Mouse (Mus musculus) urinary bladder, postnatal 0 days (tissue): ENCODE results near the gene Pidd1. TPM values are rescaled to one million over a fixed set of nuclear protein-coding genes. Genes with fewer than 3 reads are reported as not detected.

ENCODE experiments used
- polyA plus RNA-seq: library from polyadenylated mRNA; unstranded; fragments of >200 nt; fragmentation: Nextera tagmentation; extraction: Ambion mirVana; gene quantifications from 2 replicates; pipeline ENCODE4 v1.2.1, GENCODE M21; 2015

Gene Pidd1
- polyA plus RNA-seq = 2.6 and 3.3 TPM in 2 replicates

GRCm38 (mm10) chr7:141443828-141444237 is at the start of gene Pidd1:
Gene Pidd1, minus strand, starts transcription at chr7:141444025.

DNA sequence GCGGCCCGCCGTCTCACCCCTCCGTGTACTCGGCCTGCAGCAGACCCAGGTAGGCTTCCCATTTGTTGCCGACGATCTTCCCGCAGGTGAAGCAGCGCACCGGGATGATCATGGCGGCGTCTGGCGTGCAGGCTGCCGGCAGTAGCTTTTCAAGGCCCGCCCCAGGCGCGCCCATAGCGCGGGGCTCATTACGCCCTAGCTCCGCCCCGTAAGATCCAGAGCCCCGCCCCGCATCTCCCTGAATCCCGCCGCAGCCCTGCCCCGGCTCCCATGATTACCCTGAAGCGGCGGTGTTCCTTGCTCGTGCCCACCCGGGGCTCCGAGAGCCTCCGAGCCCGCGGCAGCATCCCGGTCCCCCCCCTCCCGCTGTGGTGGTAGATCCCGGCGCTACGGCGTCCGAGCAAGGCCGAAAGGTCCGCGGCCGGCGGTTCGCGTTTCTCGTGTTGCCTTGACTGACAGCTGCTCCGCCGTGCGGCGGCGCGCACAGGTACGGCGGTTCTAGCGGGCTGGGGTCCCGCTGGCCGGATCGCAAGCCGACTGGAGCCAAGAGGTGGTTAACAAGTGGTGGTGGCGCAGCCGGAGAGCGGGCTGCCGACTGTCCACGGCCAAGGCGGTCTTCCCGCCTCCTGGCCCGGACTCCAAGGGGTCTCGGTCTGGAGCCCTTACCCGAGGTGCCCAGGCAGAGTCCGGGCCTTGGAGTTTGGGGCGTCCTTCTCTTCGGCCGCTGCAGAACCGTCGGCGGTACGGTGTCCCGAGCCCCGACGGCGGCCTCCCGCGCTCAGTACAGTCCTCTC is 31.4 kb upstream of the Pidd1 start, which contains the start of the genes Polr2l and Tspan4:
TSS of gene Polr2l (minus strand) at position 122 of the 794 bp plus-strand sequence.
TSS of gene Tspan4 (plus strand) at position 230 of the 794 bp plus-strand sequence.

GRCm38 (mm10) chr7:141467230-141468030 is 23.6 kb upstream of the Pidd1 start, which contains the start of gene Cd151:
Gene Cd151, plus strand, starts transcription at chr7:141467392.

GRCm38 (mm10) chr7:141460391-141461113 is 16.7 kb upstream of the Pidd1 start, which contains the start of gene Cracr2b:
Gene Cracr2b, plus strand, starts transcription at chr7:141461094.

GRCm38 (mm10) chr7:141454967-141455551 is 11.2 kb upstream of the Pidd1 start, which contains the start of gene Pnpla2:
Gene Pnpla2, plus strand, starts transcription at chr7:141455198.

DNA sequence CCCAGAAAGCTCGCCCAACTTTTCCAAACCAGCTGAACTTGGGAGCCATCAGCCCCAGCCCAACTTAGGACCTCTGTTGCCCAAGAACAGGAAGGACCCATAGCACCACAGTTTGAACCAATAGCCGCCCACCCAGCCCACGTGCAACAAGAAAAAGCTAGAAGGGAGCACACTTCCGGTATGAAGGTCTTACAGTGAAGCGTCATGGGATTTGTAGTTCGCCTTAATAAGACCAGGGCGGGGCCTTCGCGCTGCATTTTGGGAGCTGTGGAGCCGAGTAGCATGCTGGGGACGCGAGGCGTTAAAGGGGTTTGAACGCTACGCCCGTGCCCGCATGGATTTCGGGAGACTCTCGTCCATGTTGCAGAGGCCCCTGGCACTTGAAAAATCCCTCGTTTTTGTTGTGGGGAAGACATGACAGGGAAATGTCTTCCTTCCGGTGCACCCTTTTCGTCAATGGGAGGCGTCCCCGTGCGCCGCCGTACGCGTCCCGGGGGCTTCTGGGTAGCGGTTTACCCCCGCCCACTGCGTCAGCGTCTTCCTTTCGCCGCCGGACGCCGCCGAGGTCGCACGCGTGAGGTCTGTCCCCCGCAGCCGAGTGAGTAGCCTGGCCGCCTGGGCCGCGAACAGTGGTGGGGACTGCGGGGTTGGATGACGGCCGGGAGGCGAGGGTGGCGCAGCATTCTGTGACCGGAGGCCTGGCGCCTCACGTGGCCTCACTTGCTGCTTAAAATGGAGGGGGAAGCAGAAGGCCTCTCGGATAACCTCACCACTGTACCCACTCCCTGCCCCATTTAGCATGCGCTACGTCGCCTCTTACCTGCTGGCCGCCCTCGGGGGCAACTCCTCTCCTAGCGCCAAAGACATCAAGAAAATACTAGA is 3.5 kb upstream of the Pidd1 start, which contains the start of gene Rplp2:
TSS of gene Rplp2 (plus strand) at position 261 of the 882 bp plus-strand sequence.

GRCm38 (mm10) chr7:141437178-141438120 is 6.4 kb downstream of the Pidd1 start, which contains the start of gene Slc25a22:
Gene Slc25a22, minus strand, starts transcription at chr7:141437892.

DNA sequence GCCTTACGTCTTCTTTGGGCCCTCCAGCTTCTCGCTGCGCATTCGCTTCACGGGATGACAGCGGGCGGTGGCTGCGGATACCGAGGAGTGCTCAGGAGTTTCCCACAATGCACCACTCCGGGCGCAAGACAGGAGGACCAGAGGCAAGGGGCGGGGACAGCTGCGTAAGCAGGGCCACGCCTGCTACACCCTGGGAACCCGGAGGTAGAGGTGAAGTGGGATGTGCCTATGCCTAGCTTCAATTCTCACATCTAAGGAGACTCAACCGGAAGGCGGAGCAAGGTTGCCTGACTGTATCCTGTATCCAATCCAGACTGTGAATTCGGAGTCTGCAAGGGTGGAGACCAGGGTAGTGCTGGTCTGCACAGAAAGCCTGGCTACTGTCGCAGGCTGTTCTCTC is 14.5 kb downstream of the Pidd1 start, which contains the start of gene Cend1:
TSS of gene Cend1 (minus strand) at position 182 of the 400 bp plus-strand sequence.

DNA sequence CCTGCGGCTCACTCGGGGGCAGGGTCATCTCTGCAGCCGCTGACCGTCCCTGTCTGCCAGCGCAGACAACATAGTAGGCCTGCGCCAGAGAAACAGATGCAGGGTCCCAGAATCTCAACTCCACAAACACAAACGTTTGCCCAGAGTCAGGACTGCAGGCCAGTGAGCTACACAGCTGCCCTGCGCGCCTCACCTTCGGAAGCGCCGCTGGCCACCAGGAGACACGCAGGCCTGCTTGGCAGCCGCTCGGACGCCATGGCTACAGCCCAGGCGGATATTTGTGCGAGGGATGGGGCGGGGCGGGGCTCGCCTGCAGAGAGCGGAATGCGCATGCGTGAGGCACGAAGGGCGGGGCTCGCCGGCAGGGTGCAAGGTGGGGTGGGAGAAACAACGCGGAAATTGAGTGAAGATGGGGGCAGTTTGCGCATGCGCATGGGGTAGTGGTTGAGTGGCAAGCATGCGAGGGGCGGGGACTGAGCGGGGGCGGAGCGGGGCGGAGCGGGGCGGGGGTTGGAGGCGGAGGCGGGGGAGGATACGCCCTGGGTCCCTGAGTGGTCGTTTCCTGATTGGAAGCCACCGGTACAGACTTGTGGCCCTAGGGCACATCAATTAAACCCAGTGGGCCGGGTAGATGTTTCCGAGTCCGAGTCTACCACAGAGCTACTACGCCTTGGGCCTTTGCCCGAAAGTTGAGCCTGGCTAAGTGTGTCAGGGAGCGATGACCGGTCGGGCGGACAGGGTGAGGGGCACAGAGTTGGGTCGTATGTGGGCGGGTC is 29.8 kb downstream of the Pidd1 start, which contains the start of gene Gatd1:
TSS of gene Gatd1 (minus strand) at position 328 of the 776 bp plus-strand sequence.

DNA sequence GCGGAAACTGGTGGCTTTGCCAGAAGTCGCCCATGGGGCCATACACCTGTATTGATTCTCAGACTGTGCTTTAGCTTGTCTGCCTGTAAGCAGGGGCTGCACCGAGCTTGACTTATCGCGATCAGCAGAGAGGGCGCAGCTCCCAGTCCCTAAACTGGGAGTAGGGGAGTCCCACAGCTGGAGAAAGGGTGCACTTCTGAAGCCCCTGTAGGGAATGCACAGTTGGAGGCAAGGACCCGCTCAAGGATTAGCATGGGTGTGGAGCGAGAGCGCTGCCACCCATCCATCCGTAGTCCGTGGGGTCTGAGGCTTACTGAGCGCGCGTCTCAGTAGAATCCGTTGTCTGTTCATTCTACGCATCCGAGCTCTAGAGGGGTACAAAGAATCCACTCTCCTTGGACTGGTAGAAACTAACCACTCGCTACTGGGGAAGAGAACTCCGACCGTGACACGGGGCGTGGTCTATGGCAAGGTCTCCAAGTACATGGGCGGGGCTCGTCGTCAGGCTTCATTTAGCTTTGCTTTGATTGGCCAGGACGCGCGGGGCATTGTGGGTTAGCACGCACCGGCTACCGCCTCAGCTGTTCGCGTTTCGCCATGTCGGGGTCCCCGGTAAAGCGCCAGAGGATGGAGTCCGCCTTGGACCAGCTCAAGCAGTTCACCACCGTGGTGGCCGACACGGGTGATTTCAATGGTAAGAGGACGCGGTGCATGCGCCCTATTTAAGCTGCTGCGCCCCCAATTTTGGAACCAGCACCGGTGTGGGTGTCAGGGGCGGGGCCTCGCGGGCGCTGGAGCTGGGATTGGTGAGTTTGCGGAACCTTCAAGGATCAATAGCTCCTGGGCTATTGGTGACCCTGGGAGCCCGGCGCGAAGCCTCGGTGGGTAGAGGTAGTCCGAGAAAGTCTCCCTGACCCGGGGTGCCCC is 51.9 kb downstream of the Pidd1 start, which contains the start of gene Taldo1:
TSS of gene Taldo1 (plus strand) at position 575 of the 927 bp plus-strand sequence.

Other genes with a start within 250 kb of the Pidd1 start
- gene Lrrc56, start 249.9 kb downstream of the Pidd1 start, polyA plus RNA-seq = 2.4 and 3.4 TPM in 2 replicates
- 1.4 and 1.7 TPM in 2 replicates for gene Lmntd2, start 229.9 kb downstream of the Pidd1 start, polyA plus RNA-seq
- gene Rassf7, start 228.2 kb downstream of the Pidd1 start, polyA plus RNA-seq = 72.5 and 76.7 TPM in 2 replicates
- 27.5 and 28.3 TPM in 2 replicates for gene Phrf1, start 215.2 kb downstream of the Pidd1 start, polyA plus RNA-seq
- 11.5 and 15.7 TPM in 2 replicates for gene Irf7, start 177.5 kb downstream of the Pidd1 start, polyA plus RNA-seq
- 0.06 TPM in 1 of 2 replicates, not detected in the other for gene Cdhr5, start 167.2 kb downstream of the Pidd1 start, polyA plus RNA-seq
- gene Sct, start 164.9 kb downstream of the Pidd1 start, polyA plus RNA-seq = 3.3 and 5.1 TPM in 2 replicates
- 0.31 and 0.36 TPM in 2 replicates for gene Drd4, start 152.0 kb downstream of the Pidd1 start, polyA plus RNA-seq
- 30.4 and 32.7 TPM in 2 replicates for gene Deaf1, start 116.3 kb downstream of the Pidd1 start, polyA plus RNA-seq
- 22.8 and 26.0 TPM in 2 replicates for gene Tmem80, start 116.3 kb downstream of the Pidd1 start, polyA plus RNA-seq
- gene Eps8l2, start 105.1 kb downstream of the Pidd1 start, polyA plus RNA-seq = 31.7 and 35.1 TPM in 2 replicates
- gene Taldo1, start 51.8 kb downstream of the Pidd1 start, polyA plus RNA-seq = 316 and 327 TPM in 2 replicates
- 29.3 and 32.7 TPM in 2 replicates for gene Gatd1, start 29.9 kb downstream of the Pidd1 start, polyA plus RNA-seq
- 1.6 and 2.1 TPM in 2 replicates for gene Cend1, start 14.5 kb downstream of the Pidd1 start, polyA plus RNA-seq
- gene Slc25a22, start 6.1 kb downstream of the Pidd1 start, polyA plus RNA-seq = 12.2 and 14.8 TPM in 2 replicates
- 916 and 931 TPM in 2 replicates for gene Rplp2, start 3.3 kb upstream of the Pidd1 start, polyA plus RNA-seq
- 57.6 and 61.7 TPM in 2 replicates for gene Pnpla2, start 11.2 kb upstream of the Pidd1 start, polyA plus RNA-seq
- gene Cracr2b, start 17.1 kb upstream of the Pidd1 start, polyA plus RNA-seq = 9.8 and 10.0 TPM in 2 replicates
- 36.5 and 40.4 TPM in 2 replicates for gene Cd151, start 23.4 kb upstream of the Pidd1 start, polyA plus RNA-seq
- gene Polr2l, start 31.1 kb upstream of the Pidd1 start, polyA plus RNA-seq = 49.9 and 56.6 TPM in 2 replicates
- gene Tspan4, start 31.2 kb upstream of the Pidd1 start, polyA plus RNA-seq = 120 and 142 TPM in 2 replicates
- gene Chid1, start 95.8 kb upstream of the Pidd1 start, polyA plus RNA-seq = 20.8 and 21.2 TPM in 2 replicates
- gene Ap2a2, start 118.1 kb upstream of the Pidd1 start, polyA plus RNA-seq = 49.7 and 53.0 TPM in 2 replicates
- gene Muc6, start 211.3 kb upstream of the Pidd1 start, polyA plus RNA-seq = 0.12 and 0.13 TPM in 2 replicates
- 0.29 and 0.60 TPM in 2 replicates for gene Muc2, start 246.3 kb upstream of the Pidd1 start, polyA plus RNA-seq